Mouse (Mus musculus) right cerebral cortex, postnatal 4 days (tissue): ENCODE measurements around the gene Rbp1.
A peak's percentile ranks its signal among the peaks of the same experiment; 100 is the strongest.

ENCODE experiments used
- DNase-seq: peaks from one replicate; pipeline ENCODE4 v3.0.0-alpha.2; 2022

Gene Rbp1

DNA sequence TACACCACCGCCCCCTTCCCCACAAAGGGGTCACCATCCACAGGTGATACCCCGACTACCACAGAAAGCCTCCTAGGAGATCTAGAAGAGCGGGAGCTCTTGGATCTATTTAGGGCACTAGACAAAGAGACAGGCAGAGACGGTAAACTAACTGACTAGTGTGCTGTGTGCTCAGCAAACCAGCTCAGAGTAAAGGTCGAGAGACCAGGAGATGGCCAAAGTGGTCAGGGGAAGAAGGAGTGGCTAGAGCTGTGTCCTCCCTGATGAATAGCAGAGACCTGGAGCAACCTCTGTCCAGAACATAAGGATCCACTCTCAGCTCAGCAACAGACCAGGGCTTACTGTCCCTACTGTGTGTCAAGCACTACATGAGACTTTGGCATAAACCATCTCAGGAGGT, at the start of gene Rbp1:
Gene Rbp1 (plus strand): TSS at position 306 of the 400 bp plus-strand sequence.
- no peak for DNase-seq

DNA sequence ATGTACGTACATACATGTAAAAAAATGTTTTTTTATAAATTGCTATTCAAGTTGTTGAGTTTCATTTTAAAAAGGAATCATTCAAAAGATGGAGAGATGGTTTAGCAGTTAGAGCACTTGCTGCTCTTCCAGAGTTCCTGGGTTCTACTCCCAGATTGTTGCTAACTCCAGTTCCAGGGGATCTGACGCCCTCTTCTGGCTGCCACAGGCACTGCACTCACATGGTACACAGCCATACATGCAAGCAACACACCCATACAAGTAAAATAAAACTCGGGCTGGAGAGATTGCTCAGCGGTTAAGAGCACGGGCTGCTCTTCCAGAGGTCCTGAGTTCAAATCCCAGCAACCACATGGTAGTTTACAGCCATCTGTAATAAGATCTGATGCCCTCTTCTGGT, 49.4 kb upstream of the Rbp1 start:
- DNase-seq: no peak

DNA sequence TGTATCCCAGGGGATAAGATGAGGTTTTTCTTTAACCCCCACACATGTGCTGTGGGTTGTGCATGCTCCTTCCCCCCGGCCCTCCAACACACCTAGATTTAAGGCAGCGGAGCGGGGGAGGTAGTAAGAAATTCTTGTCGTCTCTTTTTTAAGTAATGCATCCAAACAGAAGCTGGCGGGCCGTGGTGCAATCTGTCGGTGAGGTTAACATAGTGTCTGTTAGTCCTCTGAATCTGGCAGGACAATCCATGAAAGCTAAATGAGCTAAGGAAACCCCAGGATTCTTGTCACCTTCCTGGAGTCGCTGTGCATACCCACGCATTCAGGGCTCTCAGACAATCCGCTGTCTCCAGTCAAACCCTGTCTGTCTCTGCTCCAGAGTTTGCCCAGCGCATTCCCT, 47.9 kb upstream of the Rbp1 start:
- no peak for DNase-seq

DNA sequence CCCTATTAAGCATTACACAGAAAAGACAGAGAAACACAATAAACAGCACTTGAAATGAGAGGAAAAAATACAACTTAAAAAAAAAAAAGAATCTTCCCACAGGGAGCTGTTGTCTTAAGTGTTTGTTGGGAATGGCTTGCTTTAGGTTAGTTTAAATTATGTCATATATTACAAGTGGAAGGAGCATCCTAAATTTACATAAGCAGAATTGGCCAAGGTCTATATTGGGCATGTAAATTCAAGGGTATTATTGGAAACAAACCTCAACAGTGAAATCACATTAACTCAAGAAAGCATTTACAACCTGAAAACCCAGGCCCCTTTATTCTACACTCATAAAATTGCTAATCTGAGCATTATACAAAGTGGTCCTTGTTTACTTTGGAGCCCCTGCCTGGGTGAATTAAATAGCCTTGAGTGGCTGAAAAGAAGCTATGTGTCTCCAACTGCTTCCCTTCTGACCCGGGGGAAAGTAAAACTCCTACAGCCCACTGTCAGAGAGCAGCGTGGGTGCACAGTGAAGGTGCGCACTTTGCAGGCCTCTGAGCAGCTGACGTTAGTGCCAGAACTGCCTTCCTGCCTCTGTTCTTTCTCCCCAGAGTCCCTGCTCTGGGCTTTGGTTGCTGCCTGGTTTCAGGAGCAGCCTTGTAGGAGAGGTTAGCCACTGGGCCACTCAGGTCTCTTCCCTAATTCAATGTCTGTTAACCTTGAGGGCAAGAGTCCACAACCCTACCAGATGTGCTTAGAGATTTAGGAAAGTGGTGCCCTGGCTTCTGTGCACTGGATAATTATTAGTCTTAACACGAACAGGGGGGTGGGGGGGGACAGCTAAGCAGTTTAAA, 47.2 kb upstream of the Rbp1 start:
- DNase-seq: no peak

DNA sequence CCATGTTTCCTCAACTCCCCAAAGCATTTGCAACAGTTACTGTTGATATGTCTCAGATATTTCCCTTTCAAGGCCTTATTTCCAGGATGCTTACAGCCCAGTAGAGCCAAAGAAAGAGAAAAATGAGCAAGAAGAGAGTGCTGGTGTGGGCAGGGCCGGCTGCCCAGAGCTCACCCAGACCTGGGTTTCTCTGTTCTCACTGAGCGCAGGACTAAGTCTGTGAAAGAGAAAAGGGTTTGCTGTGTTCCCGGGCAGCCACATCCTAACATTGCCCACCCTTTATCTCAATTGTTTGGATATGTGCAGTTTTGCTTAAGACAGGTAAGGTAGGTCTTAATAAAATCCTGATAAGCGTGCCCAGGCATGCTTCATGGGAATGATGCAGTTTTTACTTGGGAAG, 43.0 kb upstream of the Rbp1 start:
- no peak for DNase-seq

DNA sequence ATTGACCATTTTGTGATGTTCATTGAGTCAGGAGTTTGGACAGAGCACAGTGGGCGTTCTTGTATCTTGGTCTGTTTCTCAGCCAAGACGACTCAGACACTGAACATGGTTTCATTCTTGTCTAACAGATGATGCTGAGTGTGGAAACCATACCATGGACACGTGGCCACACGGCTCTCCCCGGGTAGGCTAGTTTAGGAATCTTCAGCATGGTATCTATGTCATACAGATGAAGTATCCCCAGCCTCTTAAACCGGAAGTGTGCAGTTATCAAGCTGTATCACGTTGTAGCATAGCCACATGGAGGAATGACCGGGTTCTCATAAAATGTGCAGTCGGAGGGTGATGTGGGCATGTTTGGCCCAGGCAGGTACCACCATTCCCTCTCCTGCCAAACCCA, 42.2 kb upstream of the Rbp1 start:
- DNase-seq: no peak

DNA sequence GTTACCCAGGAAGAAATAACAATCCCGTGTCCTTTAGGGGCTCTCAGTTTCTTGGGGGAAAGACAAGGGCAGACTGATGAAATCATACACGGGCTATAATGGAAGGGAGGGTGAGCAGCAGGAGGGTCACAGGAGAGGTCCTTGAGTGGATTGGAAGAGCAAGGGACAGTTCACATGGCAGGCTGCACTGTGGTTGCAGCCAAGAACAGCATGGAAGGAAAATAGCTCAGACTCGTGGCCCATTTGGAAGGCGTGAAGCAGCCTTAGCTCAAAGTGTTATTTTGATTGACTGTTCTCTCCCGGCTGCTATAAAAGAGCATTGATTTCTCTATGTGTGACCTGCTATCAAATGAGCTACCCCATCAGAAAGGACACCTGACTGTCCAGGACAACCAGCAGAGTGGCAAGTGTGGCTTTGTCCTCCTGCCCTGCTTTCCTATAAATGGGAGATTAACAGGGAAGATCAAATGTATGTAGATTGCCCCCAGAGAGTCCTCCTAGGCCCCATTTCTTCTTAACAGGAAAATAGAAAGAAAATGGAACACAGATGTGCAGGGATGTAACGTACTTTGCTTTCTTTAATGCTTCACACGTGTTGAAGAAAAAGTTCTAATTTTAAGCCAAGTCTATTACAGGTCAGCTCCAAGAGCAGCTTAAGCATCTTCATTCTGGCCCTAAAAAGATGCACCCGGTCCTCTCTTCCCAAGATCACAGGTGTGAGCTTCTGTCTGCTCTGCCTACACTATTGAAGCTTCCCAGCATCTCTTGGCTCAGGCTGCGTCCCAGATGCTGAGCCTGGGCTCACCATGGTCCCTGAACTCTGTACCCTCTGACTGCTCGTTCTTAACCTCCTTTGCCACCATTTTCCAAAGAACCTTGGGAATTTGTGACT, 34.8 kb upstream of the Rbp1 start:
- DNase-seq: no peak

DNA sequence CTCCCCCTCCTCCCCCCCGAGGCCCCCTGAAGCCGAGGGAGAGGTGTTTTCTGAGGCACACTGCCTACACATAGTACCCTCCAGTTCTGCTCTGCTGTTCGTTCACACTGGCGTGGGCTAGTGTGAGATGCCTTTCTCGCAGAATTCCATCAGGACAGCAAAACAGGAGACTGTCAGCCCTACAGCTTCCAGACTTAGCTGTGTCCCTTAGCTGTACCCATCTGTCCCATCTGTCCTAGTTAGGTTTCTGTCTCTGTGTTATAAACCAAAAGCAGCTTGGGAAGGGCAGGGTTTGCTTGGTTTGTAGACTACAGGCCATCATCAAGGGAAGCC, 34.2 kb upstream of the Rbp1 start:
- no peak for DNase-seq

DNA sequence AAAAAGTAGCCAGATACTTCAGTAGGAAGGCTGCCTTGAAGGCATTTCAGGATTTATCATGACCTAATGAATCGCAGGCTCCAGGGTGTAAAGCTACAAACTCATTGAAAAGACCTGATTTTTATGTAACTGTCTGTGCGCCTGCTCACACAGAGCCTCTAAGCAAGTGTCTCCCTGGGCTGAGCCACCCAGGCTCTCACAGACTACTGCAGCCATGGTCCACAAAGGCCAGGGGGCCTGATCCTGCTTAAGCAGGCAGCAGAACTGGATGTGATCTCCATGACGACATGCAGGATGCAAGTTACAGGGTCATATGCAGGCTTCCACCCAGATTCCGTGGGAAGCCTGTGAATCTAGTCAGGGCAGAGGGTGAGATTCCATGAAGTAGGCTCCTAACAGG, 29.3 kb upstream of the Rbp1 start:
- DNase-seq: no peak

DNA sequence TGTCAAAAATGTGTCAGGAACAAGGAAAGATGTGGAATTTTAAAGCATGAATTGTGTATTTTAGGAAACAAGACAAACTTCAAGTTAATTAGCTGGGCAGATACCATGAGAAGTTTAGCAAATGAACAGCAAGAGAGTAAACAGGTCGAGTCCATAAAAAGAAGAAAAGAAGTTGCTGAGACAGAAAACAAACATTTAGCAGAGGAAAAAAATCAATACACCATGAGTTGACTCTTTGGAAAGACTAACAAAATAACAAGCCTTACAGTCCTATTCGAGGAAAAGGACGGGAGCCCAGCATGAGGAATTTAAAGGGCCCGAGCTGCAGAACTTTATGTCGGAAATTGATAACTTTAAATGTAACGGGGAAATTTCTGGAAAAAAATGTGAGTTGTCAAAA, 25.6 kb upstream of the Rbp1 start:
- DNase-seq: no peak

DNA sequence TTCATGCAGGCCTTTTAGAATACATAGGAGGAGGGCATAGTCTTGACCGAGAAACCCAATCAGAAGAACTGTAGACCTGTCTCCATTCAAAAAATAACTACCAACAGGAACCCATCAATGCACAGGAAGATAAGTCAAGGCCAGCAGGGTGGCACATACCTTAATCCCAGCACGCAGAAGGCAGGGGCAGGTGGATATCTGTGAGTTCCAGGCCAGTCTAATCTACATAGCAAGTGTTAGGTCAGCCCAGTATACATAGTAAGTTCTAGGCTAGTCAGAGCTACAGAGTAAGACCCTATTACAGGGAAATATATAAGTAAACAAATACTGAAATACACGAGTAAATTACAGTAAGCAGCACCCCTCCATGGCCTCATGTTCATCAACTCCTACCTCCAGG, 24.9 kb upstream of the Rbp1 start:
- no peak for DNase-seq

DNA sequence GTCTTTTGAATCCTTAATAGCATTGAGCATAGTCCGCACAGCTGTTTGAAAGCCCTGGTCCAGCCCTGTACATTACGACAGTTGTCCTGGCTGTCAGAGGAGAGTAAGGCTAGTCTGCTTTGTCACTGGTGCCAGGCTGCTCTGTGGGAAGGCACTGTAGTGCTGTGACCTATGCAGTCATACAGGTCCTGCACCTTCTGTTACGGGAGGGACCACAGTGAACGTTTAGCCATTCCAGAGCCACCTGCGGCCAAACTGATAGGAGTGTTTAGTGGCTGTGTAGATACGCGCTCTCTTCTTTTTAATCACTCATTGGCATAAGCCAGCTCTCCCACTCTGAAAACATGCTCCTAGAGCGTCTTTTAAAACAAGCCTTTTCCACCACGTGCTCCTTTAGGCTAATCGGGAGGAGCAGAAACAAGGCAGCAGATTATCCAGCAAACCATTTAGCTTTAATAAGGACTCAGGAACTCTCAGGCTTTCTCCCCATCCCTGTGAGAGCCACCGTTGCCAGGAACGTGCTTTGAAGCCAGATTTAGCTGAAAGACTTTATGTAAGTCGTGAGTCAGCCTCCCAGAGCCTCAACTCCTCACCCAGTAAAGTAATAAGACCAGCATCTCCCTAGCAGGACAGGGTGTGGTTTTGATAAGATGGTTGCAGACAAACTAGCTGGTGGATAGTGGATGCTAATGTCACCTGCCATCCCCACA, 22.4 kb upstream of the Rbp1 start:
- DNase-seq: no peak

DNA sequence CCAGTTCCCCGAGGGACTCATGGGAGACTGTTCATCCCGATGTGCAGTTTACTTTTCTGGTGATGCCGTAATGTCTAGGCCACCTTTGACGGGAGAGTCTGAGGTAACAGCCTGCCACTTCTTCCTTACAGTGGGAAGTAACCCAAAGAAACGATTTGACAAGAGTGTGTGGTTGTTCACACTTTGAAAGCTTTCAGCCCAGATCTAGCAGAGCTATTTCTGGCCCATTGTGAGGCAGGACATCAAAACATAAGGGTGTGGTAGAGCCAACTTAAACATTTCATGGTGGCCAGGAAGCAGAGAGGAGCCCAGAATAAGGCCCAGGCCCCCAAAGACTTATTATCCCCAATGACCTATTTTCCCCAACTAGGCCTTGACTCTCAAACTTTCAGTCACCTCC, 21.1 kb upstream of the Rbp1 start:
- DNase-seq: no peak

DNA sequence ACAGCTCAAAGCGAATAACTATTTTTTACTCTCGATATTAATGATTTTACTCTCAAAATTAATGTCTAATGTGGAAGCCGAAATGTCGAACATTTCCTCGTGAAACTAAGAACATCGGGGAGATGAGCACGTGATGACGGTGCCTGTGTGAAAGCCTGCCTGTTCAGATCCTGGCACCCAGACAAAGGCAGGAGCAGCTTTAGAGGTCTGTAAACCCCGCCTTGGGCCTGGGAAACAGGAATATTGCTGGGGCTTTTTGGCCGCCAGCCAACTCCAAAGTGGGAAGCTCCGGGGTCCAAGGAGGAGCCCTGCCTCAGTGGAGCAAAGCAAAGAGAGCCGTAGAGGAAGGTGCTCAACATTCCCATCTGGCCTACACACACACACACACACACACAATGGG, 15.0 kb upstream of the Rbp1 start:
- no peak for DNase-seq

DNA sequence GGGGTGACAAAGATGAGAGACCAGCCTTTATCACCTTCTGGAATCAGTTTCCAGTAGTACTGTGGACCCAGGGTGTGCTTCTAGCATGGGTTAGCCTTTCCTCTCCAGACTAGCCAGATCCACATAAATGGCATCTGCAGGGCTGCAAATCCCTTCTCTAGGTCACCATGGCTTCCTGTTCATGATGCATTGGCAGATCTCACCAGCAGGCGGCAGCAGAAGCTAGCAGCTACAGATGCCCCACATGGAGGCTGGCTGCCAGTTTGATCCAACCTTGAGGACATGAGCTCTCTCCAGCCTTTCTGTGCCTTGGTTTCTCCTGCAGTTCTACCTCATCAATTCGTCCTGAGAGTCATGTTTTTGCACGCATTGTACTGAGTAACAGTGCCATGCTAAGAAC, 13.6 kb upstream of the Rbp1 start:
- DNase-seq: peak; percentile 73

DNA sequence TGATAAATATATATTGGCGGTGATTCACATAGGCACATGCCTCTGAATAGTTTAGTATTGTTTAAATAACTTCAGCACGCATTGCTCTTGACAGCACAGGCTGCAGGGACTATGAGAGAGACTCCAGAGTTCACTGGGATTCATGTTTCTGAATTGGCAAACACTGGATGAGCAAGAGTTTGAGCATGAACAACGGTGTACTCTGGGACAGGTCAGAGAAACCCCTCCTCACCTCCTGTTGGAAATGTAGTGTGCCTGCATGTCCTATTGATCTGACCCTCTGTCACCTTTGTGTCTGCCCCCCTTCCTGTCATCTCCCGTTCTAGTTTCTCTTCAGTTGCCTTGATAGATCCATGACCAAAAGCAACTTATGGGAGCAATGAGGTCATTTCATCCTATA, 7.3 kb upstream of the Rbp1 start:
- no peak for DNase-seq

DNA sequence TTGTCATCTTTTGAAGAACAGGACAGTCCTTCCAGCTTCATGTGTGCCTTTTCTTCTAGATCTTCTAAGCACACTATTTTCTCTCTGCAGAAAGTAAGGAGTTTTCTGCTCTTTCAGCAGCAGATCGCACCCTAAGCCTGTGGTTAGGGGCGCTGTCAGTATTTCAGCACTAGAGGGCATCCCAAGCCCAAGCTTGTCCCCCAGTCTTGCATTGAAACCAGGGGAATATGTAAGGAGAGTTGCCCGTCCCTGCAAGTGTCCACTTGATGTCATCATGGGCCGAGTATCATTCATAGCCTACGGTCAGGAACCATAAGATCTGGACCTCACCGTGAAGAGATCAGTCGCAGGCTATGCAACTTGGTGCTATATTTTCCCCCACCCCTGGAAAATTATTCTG, 4.8 kb upstream of the Rbp1 start:
- no peak for DNase-seq

DNA sequence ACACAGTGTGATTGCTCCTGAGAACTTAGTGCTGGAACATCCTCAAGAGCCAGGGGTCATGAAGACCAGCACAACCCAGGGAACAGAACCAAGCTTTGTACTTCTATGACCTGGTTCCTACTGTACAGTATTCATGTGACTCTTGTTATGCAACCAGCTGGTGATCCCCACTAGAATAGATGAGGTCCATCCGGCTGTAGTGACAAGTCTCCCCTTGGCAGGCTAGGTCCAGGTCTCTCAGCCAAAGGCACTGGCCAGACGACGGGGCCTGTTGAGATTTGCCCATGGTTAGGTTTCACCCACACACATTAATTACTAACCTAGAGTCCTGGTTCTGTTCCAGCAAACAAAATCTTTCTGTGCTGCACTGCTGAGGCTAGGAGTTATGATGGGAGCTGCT, 4.4 kb upstream of the Rbp1 start:
- DNase-seq: no peak

DNA sequence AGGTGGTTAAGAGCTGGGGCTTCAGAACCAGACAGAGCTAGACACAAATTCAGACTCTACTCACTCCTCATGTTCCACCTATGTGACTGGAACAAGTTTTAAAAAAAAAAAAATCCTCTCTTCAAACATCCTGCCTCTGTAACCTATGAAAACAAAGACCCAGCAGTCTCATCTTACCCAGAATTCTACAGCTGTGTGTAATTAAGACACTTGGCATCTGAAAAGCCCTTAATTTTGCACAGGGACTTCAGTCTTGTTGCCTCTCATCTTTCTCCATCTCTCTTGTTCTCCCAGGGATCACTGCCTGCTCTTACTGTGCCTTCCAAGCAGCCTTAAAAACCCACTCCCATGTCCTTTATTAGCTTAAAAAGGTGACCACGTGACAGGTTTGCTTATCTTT, 2.1 kb upstream of the Rbp1 start:
- no peak for DNase-seq

DNA sequence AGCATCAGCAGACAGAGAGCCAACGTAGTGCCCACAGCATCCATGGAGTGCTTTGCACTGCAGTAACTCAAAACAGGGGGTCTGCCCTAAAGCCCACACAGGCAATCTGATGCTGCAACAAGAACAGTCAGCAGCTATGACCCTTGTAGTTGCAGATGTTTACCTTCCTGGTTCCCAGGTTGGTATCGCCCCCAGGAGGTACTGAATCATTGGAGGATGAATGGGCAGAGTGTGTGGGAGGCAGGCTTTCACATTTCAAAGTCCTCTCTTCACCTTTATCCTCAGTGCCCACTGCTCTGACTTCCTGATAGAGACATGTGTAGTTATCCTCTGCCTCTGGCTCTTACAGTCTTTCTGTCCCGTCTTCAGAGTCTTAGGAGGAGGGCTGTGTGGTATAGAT, 858 bp upstream of the Rbp1 start:
- DNase-seq: no peak

DNA sequence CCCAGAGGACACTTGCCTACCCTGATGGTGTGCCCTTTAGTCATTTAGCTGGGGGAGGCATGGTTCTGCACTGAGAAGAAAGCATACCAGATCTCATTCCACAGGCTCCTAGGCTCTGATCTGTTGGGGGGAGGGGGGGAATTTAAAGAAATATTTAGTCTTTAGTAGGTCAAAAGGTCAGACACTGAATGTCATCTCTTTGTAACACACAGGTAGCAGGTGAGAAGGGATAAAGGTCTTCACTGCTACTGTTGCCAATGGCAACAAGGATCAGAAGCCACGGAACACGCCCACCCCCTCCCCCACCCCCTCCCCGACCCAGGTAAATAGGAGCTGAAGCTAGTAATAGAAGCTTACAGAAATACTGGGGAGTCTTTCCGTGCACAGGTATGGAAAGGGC, 930 bp downstream of the Rbp1 start:
- DNase-seq: no peak

DNA sequence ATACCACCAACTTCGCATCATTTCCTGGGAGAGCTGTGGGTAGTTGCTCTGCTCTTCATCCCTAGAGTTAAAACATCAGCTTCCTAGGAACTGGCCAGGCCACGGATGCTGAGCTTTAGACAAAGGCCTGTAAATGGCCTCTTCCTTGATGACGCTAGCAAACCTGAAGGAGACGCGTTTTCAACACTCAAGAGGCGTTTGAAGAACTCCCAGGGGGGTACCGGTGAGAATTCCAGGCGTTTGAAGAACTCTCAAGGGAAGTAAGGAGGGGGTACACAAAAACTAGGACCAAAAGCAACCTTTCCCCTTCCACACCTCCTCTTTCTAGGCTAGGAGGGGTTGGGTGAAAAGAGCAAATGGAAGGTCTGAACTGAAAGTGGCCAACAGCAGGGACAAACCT, 1.5 kb downstream of the Rbp1 start:
- DNase-seq: no peak

DNA sequence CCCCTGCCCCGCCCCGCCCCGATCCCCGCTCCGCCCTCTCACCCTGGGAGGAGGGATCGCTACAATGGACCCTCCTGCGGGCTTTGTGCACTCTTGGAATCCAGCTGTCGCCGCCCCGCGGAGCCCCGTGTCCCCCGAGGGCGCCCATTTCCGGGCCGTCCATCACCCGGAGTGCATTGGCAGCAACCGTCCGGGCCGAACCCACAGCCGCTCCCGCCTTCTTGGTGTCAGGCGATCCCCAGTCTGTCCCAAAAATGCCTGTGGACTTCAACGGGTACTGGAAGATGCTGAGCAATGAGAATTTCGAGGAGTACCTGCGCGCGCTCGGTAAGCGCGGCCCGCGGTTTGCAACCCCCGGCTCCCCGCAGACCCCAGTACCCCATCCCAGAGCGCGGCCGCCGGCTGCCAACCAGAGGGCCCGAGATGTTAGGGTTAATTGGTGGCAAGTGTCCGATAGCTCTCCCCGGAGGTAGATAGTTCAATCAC, 2.0 kb downstream of the Rbp1 start:
- DNase-seq: peak; percentile 29
